Mouse (Mus musculus): ENCODE results near the gene Rasa4.
"Not testable (repeated sequence)": the region's sequence is repeated elsewhere in the genome, so short reads cannot be mapped to it uniquely, and the experiment has no call there.

Gene Rasa4

DNA sequence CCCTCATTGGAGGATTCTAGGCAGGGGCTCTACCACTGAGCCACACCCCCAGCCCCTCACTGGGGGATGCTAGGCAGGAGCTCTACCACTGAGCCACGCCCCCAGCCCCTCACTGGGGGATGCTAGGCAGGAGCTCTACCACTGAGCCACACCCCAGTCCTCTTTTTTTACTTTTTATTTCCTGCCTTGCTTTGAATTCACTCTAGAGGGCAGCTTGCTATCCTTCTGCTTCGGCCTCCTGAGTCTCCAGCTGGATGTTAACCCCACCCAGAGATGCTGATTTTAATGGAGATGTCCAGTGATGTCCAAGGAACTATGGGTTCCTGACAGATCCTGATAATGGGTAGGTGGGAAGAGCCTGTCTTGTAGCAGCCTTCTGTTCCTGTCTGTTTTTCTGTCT is 14.3 kb upstream of the Rasa4 start:
- no peak for DNase-seq

DNA sequence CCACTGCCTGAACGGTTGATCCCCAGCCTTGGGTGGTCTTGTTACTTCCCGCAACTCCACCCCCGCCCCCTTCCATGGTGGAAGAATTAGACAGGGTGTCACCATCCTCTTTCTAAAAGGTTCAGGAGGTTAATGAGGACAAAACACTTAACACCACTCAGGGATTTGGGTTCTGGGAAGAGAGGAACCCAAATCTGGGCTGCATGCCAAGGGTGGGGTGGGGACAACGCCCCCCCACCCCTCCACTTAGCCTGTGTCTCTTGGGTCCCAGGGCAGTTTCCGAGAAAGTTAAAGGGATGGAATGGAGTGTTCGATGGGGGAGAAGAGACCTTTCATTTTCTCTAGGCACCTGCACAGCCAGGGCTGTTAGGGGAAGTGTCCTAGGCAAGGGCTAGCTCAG is 10.7 kb upstream of the Rasa4 start:
- no peak for DNase-seq

DNA sequence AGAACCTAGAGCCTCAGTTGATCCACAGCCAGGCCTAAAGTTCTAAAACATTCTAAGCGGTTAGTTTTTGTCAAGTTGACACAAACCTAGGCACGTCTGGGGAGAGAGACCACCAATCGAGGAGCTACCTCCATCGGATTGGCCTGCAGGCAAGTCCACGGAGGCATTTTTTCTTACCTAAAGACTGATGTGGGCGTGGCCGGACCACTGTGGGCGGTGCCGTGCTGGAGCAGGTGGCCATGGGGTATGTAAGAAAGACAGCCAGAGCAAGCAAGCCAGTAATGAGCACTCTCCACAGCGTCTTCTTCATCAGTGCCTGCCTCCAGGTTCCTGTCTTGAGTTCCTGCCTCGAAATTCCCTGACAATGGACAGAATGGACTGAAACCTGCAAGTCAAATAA is 10.2 kb upstream of the Rasa4 start:
- DNase-seq, result no peak

DNA sequence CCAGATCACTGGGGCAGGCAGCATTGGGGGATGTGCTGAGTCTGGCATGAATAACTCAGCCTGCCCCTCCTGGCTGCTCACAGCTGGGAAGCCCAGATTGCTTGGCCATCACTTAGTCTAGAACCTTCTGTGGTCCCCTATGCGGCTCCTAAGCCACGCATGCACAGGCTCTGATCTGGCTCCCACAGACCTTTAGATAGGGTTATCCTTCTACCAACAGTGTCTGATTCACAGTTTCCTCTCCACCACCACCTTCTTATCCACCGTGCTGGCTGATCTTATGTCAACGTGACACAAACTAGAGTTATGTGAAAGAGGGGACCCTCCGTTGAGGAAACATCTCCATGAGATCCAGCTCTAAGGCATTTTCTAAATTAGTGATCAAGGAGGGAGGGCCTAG is 8.6 kb upstream of the Rasa4 start:
- DNase-seq, result no peak

DNA sequence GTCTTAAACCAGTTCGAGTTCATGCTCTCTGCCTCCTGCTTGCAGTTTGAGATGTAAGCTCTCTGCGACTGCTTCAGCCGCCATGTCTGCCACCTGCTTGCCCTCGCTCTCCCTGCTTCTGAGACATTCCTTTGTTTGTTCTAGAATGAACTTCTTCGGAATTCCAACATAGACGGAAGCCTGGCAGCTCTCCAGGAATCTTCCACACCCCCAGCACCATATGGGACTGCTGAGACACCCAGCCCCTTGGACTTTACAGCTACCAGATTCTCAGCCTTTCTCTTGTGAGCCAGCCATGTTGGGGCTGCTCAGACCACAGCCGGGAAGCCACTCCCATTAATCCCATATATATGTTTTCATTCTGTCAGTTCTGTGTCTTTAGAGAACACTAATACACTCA is 7.4 kb upstream of the Rasa4 start:
- peak in 1 of 2 experiments; percentile 41 for DNase-seq

DNA sequence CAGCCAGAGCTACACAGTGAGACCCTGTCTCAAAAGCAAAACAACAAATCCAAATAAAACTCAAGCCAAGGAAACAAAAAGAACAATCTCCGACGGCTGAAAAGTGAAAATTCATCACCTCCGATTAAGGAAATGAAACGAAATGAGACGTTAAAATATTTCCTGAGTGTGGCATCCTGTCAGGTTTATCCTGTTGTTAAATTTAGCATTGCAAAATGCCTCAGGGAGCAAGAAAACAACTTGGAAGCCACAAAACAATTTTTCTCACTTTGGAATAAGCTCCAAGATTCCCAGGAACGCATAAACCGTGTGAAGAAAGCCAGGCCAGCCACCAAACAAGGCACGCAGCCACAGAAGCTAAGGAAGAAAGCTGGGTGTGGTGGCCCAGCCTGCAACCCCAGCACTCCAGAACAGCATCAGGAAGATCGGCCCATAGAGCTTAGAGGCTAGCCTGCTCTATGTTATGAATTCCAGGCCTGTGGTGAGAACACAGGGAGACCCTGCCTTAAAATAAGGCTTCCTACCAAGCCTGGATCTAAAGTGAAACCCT is 6.6 kb upstream of the Rasa4 start:
- no peak for DNase-seq

DNA sequence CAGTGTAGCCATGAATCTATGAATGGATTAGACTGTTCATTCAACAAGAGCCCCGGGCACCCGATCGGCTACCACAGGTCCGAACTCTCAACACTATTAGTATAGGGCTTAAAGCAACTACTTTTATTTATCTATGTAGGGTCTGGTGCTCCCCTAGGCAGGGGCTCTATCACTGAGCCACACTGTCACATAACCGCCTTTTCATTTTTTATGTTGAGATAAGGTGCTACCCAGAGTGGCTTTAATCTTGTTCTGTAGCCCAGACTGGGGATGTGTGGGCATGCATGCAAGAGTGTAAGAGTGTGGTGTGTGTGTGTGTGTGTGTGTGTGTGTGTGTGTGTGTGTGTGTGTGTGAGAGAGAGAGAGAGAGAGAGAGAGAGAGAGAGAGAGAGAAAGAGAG is 5.6 kb upstream of the Rasa4 start:
- no peak for DNase-seq

DNA sequence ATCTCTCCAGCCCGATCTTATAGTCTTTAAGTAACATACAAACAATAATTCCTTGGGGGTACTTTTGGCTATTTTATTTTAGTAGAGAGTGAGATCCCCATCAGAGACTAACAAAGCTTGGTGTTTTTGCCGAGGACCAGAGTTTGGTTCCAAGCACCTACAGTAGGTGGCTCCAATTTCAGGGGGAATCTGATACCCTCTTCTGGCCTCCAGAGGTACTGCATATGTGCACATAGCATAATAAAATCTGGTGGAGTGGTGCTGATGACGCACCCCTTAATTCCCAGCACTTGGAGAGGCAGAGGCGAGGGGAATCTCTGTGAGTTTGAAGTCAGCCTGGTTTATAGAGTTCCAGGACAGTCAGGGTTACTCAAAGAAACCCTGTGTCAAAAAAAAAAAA is 1.4 kb upstream of the Rasa4 start:
- no peak for DNase-seq

DNA sequence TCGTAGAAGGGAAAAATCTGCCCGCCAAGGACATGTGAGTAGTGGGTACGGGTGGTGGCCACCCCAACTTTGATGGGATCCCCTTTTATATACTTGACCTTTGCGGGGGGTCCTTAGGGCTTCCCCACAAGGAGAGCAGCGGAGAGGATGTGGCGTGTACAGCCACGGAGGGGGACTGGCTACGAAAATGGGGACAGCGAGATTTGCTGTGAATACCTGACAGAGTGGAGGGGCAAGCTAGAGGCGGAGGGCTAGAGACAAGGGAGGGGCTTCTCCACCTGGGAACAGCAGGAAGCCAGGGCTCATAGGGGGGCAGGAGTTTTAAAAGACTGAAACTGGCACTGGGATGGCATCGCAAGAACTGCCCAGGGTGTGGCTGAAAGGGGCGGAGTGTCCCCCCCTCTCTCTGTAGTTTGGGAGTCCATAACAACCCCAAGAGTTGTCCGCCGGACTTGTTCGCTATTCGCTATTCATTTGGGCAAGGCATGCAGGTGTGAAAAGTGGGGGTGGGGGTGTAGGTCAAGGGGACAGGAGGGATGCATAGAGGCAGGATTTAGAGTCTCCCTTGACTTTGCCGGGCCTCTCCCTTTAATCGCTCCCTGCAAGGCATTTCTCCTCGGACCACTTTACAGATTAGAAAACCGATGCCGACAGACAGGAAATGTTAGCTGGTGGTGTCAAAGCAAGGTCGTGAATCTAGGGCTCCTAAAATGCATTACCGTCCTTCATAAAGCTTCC is 597 bp downstream of the Rasa4 start:
- DNase-seq, result no peak

DNA sequence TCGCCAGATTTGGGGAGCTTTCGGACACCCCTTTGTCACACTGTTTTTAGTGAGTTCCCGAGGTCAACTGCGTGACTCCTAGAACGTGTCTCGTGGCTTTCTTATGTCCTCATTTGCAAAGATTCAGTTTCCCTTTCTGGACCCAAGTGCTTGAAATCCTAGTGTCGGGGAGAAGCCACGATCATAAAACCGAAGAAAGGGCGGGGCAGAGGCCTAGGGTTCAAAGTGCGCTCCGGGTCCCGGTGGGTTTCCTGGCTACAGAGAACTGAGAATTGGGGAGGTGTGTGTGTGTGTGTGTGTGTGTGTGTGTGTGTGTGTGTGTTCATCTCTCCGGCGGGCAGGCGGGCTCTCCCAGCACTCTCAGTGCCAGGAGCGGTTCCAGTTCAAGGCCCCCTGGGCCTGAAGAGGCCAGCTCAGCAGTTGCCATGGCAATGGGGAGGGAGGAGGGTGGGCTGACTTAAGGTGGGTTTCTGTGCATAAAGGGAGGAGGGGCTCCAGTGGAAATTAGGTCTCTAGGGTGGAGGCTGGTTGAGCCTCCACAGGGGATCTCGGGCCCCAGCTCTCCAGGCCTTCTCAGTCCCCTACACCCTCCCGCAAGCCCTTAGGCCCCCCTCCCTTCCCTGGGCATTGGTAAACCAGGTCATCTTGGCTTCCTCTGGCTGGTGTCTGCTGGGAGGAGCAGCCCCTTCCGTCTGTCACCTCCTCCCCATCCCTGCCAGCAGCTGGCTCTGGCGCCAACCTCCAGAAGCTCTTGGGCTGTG is 1.4 kb downstream of the Rasa4 start:
- DNase-seq, result no peak

DNA sequence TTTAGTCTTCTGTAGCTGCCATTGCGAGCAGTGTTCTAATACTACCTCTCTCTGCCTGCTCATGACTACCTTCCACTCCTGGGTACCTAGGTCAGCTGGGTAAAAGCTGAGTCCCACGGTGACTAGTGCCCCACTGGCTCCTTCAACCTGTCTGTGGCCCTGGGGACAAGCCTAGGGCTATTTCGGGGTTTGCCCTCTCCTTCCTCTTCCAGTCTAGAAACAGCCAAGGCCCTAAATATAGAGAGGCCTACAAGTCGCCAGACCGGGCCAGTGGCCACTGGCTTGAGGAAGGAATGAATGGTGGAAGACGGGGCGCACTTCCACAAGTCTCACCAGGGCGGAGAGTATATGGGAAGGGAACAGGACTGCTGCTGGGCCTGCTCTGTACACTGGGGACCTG is 2.6 kb downstream of the Rasa4 start:
- no peak for DNase-seq

DNA sequence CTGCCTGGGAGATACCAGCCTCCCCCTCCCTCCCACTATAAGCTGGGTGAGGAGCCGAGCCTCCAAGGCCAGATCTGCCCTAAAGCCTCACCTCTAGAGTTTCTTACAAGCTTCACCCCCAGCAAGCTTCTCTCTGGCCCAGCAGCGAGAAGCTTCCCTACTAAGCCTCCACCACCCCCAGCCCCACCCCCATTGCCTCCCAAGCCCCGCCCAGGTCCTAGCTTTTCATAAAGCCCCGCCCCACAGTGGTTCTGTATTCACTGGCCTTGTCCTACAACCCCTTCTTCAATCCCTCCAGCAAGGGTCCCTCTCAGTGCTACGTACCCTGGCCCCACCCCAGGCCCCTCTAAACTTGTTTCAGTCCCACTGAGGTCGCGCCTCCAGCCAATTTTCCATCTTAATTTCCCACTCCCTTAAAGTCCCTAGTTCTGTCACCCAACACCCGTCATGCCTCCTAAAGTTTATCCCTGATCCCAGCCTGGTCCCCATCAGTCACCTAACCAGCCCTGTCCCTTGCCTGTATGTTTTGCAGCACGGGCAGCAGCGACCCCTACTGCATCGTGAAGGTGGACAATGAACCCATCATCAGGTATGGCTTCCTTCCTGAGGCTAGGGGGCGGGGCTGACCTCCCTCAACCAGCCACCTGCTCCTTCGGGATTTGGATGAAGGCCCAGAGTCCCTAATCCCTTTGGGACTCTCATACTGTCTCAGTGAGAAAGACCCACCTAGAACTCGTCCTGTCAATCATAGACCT is 5.3 kb downstream of the Rasa4 start:
- no peak for DNase-seq

DNA sequence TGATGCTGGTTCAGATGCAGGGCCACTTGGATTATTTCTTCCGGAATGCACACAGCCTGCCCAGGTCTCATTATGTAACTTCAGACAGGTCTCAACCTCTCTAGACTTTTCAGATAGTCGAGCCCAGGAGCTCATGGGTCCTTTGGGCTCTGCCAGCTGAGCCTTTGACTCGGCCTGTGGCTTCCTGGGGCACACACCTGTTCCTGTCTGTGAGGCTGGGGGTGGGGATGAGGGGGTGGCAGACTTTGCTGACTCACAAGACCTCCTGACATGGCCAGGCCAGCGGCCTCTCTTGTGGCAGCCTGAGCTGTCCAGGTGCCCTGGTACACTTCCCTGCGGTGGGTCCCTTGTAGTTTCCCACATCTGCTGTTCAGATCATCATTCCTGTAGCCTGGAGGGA is 8.2 kb downstream of the Rasa4 start:
- no peak for DNase-seq

DNA sequence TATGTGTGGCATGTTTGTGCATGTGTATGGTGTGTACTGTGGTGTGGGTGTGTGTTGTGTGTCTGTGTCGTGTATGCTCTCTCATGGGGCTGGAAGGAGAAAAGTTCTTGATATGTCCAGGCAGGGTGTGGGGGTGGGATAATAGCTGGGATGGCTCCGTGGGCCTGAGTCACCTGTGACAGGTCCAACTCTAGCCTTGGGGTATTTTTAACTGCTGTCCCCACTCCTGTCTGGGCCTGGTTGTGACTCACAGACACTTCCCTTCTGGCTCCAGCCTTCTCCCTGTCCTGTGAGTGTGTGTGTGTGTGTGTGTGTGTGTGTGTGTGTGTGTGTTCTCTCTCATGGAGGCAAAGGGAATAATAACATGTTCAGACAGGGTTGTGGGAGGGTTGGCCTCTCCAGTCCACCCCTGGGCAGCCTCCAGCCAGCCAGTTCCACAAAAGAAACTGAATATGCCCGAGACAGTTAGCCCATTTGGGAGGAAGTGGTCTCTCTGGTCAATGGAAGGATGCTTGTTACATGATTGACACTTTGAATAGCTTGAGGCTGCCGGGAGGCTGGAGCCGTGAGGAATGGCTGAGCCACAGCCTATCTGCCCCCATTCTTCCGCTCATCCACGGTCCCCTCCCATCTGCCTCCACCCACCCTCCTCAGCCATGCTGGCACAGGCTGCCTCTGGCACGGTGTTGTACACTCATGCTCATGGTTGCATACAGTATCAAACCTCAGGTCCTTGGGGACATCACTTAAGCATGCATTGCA is 10.7 kb downstream of the Rasa4 start:
- DNase-seq, result no peak

DNA sequence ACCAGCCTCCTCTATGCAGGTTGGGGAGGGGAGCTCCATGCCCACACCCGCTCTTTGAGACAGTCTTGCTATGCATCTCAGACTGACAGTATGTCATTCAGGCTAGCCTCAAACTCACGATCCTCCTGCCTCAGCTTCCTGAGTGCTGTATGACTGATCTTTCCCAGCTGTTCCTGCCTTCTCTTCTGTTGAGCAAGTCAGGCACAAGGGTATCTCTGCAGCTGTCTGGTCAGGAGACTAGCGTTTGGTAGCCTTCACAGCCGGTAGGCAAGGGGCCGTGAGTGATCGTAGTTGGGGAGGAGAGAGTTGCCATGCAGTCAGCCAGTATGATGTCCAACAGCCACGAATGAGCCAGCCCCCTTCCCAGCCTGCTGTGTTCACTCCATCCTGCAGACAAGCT is 11.4 kb downstream of the Rasa4 start:
- DNase-seq, result no peak

DNA sequence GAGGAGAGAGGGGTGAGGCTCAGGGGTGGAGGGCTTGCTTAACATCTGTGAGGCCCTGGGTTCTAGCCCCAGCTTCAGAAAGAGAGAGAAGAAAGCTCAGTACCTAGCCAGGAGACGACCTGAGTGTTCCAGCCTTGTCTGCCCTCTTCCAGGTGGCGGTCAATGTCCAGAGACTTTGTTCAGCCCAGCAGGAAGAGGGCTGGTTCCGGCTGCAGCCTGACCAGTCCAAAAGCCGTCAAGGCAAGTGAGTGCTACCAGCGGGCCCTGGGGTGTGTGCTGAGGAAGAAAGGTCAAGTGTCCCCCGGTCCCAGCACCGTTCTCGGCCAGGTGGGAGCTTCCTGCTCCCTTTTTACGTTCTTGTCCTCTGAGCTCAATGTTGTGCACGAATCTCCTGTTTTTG is 14.8 kb downstream of the Rasa4 start:
- DNase-seq, result no peak

DNA sequence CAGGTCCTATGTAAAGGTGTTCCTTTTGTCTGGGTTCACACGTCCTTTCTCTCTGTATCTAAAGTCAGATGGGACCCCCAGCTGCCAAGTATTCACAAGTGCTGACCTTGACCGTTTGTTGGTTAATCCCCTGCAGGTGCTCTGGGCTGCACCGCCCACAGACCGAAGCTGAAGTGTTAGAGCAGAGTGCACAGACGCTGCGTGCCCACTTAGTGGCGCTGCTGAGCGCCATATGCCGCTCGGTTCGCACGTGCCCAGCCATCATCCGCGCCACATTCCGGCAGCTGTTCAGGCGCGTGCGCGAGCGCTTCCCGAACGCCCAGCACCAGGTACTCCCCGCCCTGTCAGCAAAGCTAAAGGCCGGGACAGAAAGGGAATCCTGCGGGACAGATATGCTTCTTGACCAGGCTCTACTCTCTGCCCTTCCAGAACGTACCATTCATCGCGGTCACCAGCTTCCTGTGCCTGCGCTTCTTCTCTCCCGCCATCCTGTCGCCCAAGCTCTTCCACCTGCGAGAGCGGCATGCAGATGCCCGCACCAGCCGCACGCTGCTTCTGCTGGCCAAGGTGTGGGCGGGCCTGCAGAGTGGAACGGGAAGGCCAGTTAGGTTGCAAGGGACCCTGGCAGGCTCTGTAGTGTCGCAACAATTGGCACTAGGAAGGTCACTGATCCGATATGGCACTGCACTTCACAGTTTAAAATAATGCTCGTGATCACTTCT is 18.5 kb downstream of the Rasa4 start:
- peak; percentile 81 to 84 for DNase-seq

DNA sequence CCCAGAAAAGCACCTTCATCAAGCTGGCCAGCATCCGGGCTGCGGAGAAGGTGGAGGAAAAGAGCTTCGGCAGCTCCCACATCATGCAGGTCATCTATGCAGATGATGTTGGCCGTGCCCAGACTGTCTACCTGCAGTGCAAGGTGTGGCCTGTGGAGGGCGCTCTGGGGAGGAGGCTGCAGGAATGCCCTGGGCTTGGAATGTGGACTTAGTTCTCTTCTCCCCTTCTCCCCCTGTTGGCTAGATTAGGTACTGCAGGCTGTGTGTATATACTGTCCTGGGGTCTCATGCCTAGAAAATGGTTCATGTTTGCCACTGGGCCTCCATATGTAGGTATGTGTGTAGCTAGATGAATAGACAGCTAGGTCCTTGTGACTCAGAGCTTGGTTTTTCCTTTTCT is 20.8 kb downstream of the Rasa4 start:
- DNase-seq, result peak in 1 of 2 experiments; percentile 34

DNA sequence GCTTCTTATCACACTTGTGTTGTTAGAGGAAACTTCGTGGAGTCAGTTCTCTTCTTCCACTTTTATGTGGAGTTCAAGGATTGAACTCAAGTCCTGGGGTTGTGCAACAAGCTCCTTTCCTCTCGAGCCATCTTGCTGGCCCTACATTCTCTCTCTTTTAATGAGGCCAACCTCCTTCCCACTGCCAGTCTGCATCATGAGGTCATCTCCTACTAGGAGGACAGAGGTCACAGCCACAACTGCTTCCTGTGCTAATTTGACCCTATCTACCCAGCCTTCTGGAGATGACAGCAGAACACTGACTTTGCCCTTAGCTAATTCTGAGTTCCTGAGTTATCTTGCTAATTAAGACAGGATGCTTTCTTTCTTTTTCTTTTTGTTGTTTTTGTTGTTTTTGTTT is 24.8 kb downstream of the Rasa4 start:
- DNase-seq, result no peak

DNA sequence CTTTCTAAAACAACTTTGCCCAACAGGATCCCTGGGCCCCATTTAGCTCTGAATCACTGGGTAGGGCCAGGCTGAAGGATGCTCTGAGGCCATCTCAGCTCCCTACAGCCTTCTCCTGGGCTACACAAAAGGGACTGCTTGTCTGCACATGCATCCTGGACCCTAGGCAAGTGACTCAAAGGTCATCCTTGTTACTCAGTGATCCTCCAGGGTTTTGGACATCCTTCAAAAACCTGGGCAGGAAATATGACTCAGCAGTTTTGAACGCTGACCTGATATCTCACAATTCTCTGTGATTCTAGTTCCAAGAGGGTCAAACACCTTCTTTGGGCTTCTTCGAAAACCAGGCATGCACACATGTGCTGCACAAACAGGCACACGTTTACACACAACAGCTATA is 25.3 kb downstream of the Rasa4 start:
- DNase-seq, result no peak

DNA sequence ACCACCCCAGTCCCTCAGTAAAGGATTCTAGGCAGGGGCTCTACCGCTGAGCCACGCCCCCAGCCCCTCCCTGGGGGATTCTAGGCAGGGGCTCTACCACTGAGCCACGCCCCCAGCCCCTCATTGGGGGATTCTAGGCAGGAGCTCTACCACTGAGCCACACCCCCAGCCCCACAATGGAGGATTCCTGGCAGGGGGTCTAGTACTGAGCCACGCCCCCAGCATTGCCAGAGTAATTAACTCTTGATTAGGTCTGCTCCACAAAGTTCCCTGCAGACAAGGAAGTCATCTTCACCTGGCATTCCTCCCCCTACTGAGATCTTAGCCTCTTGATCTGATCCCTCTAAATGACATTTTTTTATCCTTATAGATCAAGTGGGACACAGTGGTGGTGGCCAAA is 29.8 kb downstream of the Rasa4 start:
- DNase-seq, result not testable (repeated sequence)
